Mouse (Mus musculus) limb, embryonic 11.5 days (tissue): Measurements from ENCODE around the gene Gm33543. TPM values are rescaled to one million over a fixed set of nuclear protein-coding genes. Genes with fewer than 3 reads are reported as not detected.

Experiments used
- ATAC-seq: fragments of 200-750 bp; cut with Nextera tagmentation; 2 replicates; pipeline ENCODE4 v1.8.0; 2017; ENCODE audit warnings: low read depth; ENCODE audit not compliant: insufficient number of reproducible peaks, low FRiP score, low TSS enrichment
- DNase-seq: peaks from one replicate; pipeline ENCODE4 v3.0.0-alpha.2; 2015; ENCODE audit warnings: low spot score
- H3K27ac ChIP-seq: fragments of 300-500 bp; sonication (generic); replicated peaks from 2 replicates; pipeline ENCODE4 v1.5.1; 2014; ENCODE audit warnings: low read depth, mild to moderate bottlenecking, low read length
- H3K27me3 ChIP-seq: fragments of 300-500 bp; sonication (generic); 2 replicates; pipeline ENCODE4 v1.6.1; 2014; ENCODE audit warnings: mild to moderate bottlenecking, low read length, mixed read lengths; ENCODE audit not compliant: control insufficient read depth, insufficient read depth
- H3K36me3 ChIP-seq: fragments of 300-500 bp; sonication (generic); 2 replicates; pipeline ENCODE4 v1.6.1; 2014; ENCODE audit warnings: mild to moderate bottlenecking, low read length, moderate library complexity, mixed read lengths; ENCODE audit not compliant: control insufficient read depth, insufficient read depth
- H3K4me1 ChIP-seq: fragments of 300-500 bp; sonication (generic); 2 replicates; pipeline ENCODE4 v1.6.1; 2014; ENCODE audit warnings: low read length, mixed read lengths; ENCODE audit not compliant: control insufficient read depth, insufficient read depth
- H3K4me2 ChIP-seq: fragments of 300-500 bp; sonication (generic); 2 replicates; pipeline ENCODE4 v1.6.1; 2014; ENCODE audit warnings: low read depth, mild to moderate bottlenecking, moderate library complexity; ENCODE audit not compliant: severe bottlenecking
- H3K4me3 ChIP-seq: fragments of 300-500 bp; sonication (generic); 2 replicates; pipeline ENCODE4 v1.5.1; 2014; ENCODE audit warnings: low read depth, low read length
- H3K9ac ChIP-seq: fragments of 300-500 bp; sonication (generic); 2 replicates; pipeline ENCODE4 v1.6.1; 2014; ENCODE audit warnings: mild to moderate bottlenecking, low read length
- H3K9me3 ChIP-seq: fragments of 300-500 bp; sonication (generic); 2 replicates; pipeline ENCODE4 v1.6.1; 2016; ENCODE audit warnings: low read length; ENCODE audit not compliant: control insufficient read depth
- WGBS: fragments of 180-500 bp; shearing (Covaris S2); extraction: QIAGEN DNeasy Blood & Tissue Kit; methylation state at CpG from one replicate; pipeline ENCODE4 v1.1.7; 2014; 5-methylcytosine and 5-hydroxymethylcytosine counted together
- polyA plus RNA-seq: library from polyadenylated mRNA; unstranded; fragments of >200 nt; fragmentation: Nextera tagmentation; extraction: Ambion mirVana; gene quantifications from 2 replicates; pipeline ENCODE4 v1.2.1, GENCODE M21; 2014

Gene Gm33543
- polyA plus RNA-seq, 1 experiment from 2014 or later: not detected

- H3K4me1 ChIP-seq: peaks cover 3% of the 10 kb centered on the region; the same call in 1 of the 2 replicates
- ATAC-seq (no peak), DNase-seq (no peak)
- no peak overlapping the region for H3K9ac ChIP-seq
- no peaks in the 10 kb centered on the region for H3K27me3 ChIP-seq
- H3K27ac ChIP-seq: no peak overlapping the region
- WGBS: 75% methylated on average over 15 of the region's 15 CpGs
- H3K36me3 ChIP-seq: no peaks in the 10 kb centered on the region
- H3K9me3 ChIP-seq: no peaks in the 10 kb centered on the region
- H3K4me3 ChIP-seq: no peak overlapping the region
- no peak overlapping the region for H3K4me2 ChIP-seq
Observed at GRCm38 (mm10) chr10:95777701-95778320, 64.9 kb downstream of the Gm33543 start.

- Histone ChIP-seq H3K4me1 (peaks cover 3% of the 10 kb centered on the region; the same call in 1 of the 2 replicates), H3K4me2 (no peak overlapping the region), H3K36me3 (no peaks in the 10 kb centered on the region), H3K4me3 (no peak overlapping the region), H3K9me3 (no peaks in the 10 kb centered on the region), H3K27me3 (no peaks in the 10 kb centered on the region), H3K9ac (no peak overlapping the region), H3K27ac (no peak overlapping the region)
- ATAC-seq (no peak), DNase-seq (no peak)
- WGBS: 82% methylated on average over 1 of the region's 1 CpGs
Observed at GRCm38 (mm10) chr10:95777071-95777470, 65.7 kb downstream of the Gm33543 start.

- 86% methylated on average over 7 of the region's 7 CpGs for WGBS
Observed at GRCm38 (mm10) chr10:95774856-95775255, 67.9 kb downstream of the Gm33543 start.

GRCm38 (mm10) chr10:95774001-95774628, 68.6 kb downstream of the Gm33543 start:
- H3K9ac ChIP-seq: no peak overlapping the region
- WGBS: 50% methylated on average over 9 of the region's 9 CpGs
- no peaks in the 10 kb centered on the region for H3K9me3 ChIP-seq
- H3K27ac ChIP-seq: no peak overlapping the region
- H3K4me2 ChIP-seq: no peak overlapping the region
- ATAC-seq (no peak), DNase-seq (peak; percentile 39)
- H3K27me3 ChIP-seq: no peaks in the 10 kb centered on the region
- no peaks in the 10 kb centered on the region for H3K36me3 ChIP-seq
- peaks cover 3% of the 10 kb centered on the region; the same call in 1 of the 2 replicates for H3K4me1 ChIP-seq
- H3K4me3 ChIP-seq: no peak overlapping the region

More at GRCm38 (mm10) chr10:95774856-95775255, 67.9 kb downstream of the Gm33543 start:
- Histone ChIP-seq H3K4me1 (peaks cover 3% of the 10 kb centered on the region; the same call in 1 of the 2 replicates), H3K27ac (no peak overlapping the region), H3K36me3 (no peaks in the 10 kb centered on the region), H3K4me3 (no peak overlapping the region), H3K27me3 (no peaks in the 10 kb centered on the region), H3K9me3 (no peaks in the 10 kb centered on the region), H3K9ac (no peak overlapping the region), H3K4me2 (no peak overlapping the region)
- DNase-seq (no peak), ATAC-seq (no peak)

Other genes starting within 250 kb of the Gm33543 start
- gene Anapc15-ps, start 169.5 kb downstream of the Gm33543 start, polyA plus RNA-seq: not detected in 2 replicates
- gene Eea1, start 97.7 kb upstream of the Gm33543 start, polyA plus RNA-seq: 8.2 and 10.3 TPM in 2 replicates